Mouse (Mus musculus): ENCODE measurements around the gene Tuba8. TPM values are rescaled to one million over a fixed set of nuclear protein-coding genes. Genes with fewer than 3 reads are reported as not detected.

Tuba8 gene
- total RNA-seq (2014; rRNA removed) (0.55 and 1.9 TPM in 2 replicates), polyA plus RNA-seq (2012; rRNA removed) (1.5 and 1.6 TPM in 2 replicates)

DNA sequence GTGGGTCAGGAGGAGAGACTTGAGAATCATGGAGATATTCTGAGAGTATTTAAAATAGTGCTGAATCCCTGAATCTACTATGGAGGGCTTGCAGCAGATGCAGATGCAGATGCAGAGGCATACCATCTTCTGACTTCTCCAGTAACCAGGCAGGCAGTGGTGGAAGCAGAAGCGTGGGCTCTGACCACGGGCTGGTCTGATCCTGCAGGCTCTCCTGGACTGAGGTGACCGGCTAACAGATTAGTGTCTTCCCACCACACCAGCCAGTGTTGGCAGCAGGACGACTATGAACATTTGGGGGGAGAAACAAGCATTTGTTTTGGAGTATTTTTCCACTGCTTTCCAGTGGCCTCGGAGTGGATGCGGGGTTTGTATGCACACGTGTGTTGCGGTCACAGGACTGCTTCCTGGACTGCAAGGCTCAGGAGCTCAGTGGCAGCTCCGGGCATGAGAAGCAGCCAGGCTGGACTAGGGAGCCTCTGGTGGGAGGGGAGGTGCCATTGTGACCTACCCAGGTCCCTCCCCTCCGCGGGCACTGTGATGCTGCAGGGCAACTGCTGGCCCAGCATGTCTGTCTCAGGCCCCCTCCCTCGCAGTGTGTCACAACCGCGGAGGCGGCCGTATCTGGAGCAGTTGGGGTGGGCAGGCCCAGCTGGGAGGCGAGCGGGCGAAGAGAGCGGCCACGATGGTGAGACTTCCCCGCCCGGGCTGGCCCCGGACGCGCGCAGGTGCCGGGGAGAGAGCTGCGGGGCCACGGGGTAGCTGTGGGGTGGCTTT is at the start of gene Tuba8:
Tuba8 (plus strand) TSS at position 548 of the 777 bp plus-strand sequence.
- H3K27ac ChIP-seq (replicated peaks; ENCODE audit: insufficient read depth, low read depth, low read length): no peak within 1 kb of the TSS
- H3K36me3 ChIP-seq (ENCODE audit: control insufficient read depth, insufficient read depth, low read length): no peaks in the 10 kb centered on the region
- no peaks in the 10 kb centered on the region for H3K27me3 ChIP-seq (ENCODE audit: control insufficient read depth, insufficient read depth, low read length)
- H3K4me3 ChIP-seq (ENCODE audit: insufficient read depth, low read depth, low read length): peak within 1 kb of the TSS; percentile 42
- no peak for DNase-seq (ENCODE audit: extremely low read depth, low read depth, low spot score)
- no peak for TF ChIP-seq CTCF (IDR thresholded peaks at IDR 0.05; ENCODE audit: low read depth, low read length)
- 0 out of 2 replicates have a peak, but pooled peaks have one; percentile 6 for TF ChIP-seq POLR2A (IDR thresholded peaks at IDR 0.05; ENCODE audit: extremely low read depth, insufficient read depth, low read length)
- peak within 1 kb of the TSS; percentile 14; the same call in 1 of the 2 replicates for H3K9ac ChIP-seq (ENCODE audit: low read depth, low read length)
- peaks cover 6% of the 10 kb centered on the region for H3K4me1 ChIP-seq (ENCODE audit: control insufficient read depth, insufficient read depth, low read length)
- no peaks in the 10 kb centered on the region for H3K79me2 ChIP-seq (ENCODE audit: control insufficient read depth, insufficient read depth, low read length)
- 10% methylated on average over 30 of the region's 30 CpGs for WGBS

- Histone ChIP-seq H3K36me3 (ENCODE audit: control insufficient read depth, insufficient read depth, low read length) (no peaks in the 10 kb centered on the region), H3K4me1 (ENCODE audit: control insufficient read depth, insufficient read depth, low read length) (peaks cover 18% of the 10 kb centered on the region), H3K79me2 (ENCODE audit: control insufficient read depth, insufficient read depth, low read length) (no peaks in the 10 kb centered on the region), H3K27me3 (ENCODE audit: control insufficient read depth, insufficient read depth, low read length) (no peaks in the 10 kb centered on the region), H3K27ac (replicated peaks; ENCODE audit: insufficient read depth, low read depth, low read length) (no peak overlapping the region), H3K4me3 (ENCODE audit: insufficient read depth, low read depth, low read length) (no peak overlapping the region), H3K9ac (ENCODE audit: low read depth, low read length) (no peak overlapping the region)
- WGBS: 48% methylated on average over 12 of the region's 12 CpGs
- TF ChIP-seq POLR2A (IDR thresholded peaks at IDR 0.05; ENCODE audit: extremely low read depth, insufficient read depth, low read length) (no peak), CTCF (IDR thresholded peaks at IDR 0.05; ENCODE audit: low read depth, low read length) (no peak)
- peak; percentile 68 for DNase-seq (ENCODE audit: extremely low read depth, low read depth, low spot score)
These were observed 47.9 kb upstream of the Tuba8 start for GRCm38 (mm10) chr6:121162616-121163015.

DNA sequence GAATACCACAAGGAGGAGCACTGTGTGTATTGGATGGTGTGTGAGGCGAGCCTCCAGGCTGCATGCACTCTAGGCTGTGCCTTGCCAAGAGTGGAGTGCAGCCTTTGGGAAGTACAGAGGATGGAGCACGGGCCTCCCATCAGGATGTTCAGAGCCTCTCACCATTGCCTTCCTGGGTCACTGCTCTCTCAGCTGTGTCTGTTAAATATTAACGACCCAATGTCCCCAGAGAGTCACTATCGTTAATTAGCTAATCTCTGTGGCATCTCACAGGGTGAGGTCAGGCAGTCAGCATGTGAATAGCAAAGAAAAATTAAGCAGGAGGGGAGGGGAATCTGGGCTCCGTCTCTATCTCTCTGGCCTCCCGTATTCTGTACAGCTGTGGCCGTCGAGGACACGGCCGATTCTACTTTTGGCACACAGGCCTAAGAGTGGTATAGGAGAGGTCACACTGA is 44.4 kb upstream of the Tuba8 start:
- Histone ChIP-seq H3K27ac (replicated peaks; ENCODE audit: insufficient read depth, low read depth, low read length) (peak overlapping the region; percentile 92), H3K4me1 (ENCODE audit: control insufficient read depth, insufficient read depth, low read length) (peaks cover 27% of the 10 kb centered on the region), H3K4me3 (ENCODE audit: insufficient read depth, low read depth, low read length) (no peak overlapping the region), H3K27me3 (ENCODE audit: control insufficient read depth, insufficient read depth, low read length) (no peaks in the 10 kb centered on the region), H3K36me3 (ENCODE audit: control insufficient read depth, insufficient read depth, low read length) (no peaks in the 10 kb centered on the region), H3K79me2 (ENCODE audit: control insufficient read depth, insufficient read depth, low read length) (no peaks in the 10 kb centered on the region), H3K9ac (ENCODE audit: low read depth, low read length) (peak overlapping the region; percentile 43)
- WGBS: 19% methylated on average over 10 of the region's 10 CpGs
- peak; percentile 97 for DNase-seq (ENCODE audit: extremely low read depth, low read depth, low spot score)
- TF ChIP-seq CTCF (IDR thresholded peaks at IDR 0.05; ENCODE audit: low read depth, low read length): peak; percentile 23; the same call in 1 of the 2 replicates
- no peak for TF ChIP-seq POLR2A (IDR thresholded peaks at IDR 0.05; ENCODE audit: extremely low read depth, insufficient read depth, low read length)

DNA sequence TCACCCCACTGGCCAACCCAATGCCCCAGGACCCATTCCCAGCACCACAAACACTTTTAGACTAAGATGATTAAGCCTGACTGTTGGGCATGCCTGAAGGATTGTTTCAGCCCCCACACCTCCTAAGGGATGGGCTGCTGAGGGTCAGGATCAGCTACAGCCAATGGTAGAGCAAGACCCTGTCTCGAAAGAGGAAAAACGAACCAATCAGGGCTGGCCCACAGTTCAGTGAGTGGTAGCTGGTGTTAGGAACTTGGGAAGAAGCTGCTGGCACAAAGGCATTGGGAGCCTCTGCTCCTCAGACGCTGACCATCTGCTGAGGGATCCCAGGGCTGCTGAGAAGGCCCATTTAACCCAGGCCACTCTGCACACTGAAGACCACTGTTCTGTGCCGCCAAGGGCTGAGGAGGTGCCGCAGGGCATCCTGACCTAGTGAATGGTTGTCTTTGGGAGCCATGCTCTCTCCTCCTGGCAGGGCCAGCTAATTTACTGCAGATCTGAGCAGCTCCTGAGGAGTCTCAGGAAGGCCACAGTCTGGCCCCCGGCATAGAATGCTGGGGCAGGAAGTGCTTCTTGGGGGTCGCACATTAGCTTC is 43.0 kb upstream of the Tuba8 start:
- no peak for TF ChIP-seq POLR2A (IDR thresholded peaks at IDR 0.05; ENCODE audit: extremely low read depth, insufficient read depth, low read length)
- TF ChIP-seq CTCF (IDR thresholded peaks at IDR 0.05; ENCODE audit: low read depth, low read length): no peak
- Histone ChIP-seq H3K4me1 (ENCODE audit: control insufficient read depth, insufficient read depth, low read length) (peaks cover 32% of the 10 kb centered on the region), H3K79me2 (ENCODE audit: control insufficient read depth, insufficient read depth, low read length) (no peaks in the 10 kb centered on the region), H3K36me3 (ENCODE audit: control insufficient read depth, insufficient read depth, low read length) (no peaks in the 10 kb centered on the region), H3K27me3 (ENCODE audit: control insufficient read depth, insufficient read depth, low read length) (no peaks in the 10 kb centered on the region), H3K4me3 (ENCODE audit: insufficient read depth, low read depth, low read length) (no peak overlapping the region), H3K9ac (ENCODE audit: low read depth, low read length) (no peak overlapping the region), H3K27ac (replicated peaks; ENCODE audit: insufficient read depth, low read depth, low read length) (no peak overlapping the region)
- DNase-seq (ENCODE audit: extremely low read depth, low read depth, low spot score): no peak
- 93% methylated on average over 7 of the region's 7 CpGs for WGBS

GRCm38 (mm10) chr6:121171102-121171501 is 39.4 kb upstream of the Tuba8 start:
- DNase-seq (ENCODE audit: extremely low read depth, low read depth, low spot score): peak; percentile 90
- 17% methylated on average over 6 of the region's 6 CpGs for WGBS

More at GRCm38 (mm10) chr6:121171102-121171501, 39.4 kb upstream of the Tuba8 start:
- Histone ChIP-seq H3K27me3 (ENCODE audit: control insufficient read depth, insufficient read depth, low read length) (no peaks in the 10 kb centered on the region), H3K9ac (ENCODE audit: low read depth, low read length) (no peak overlapping the region), H3K27ac (replicated peaks; ENCODE audit: insufficient read depth, low read depth, low read length) (peak overlapping the region; percentile 63), H3K79me2 (ENCODE audit: control insufficient read depth, insufficient read depth, low read length) (no peaks in the 10 kb centered on the region), H3K4me3 (ENCODE audit: insufficient read depth, low read depth, low read length) (no peak overlapping the region), H3K36me3 (ENCODE audit: control insufficient read depth, insufficient read depth, low read length) (no peaks in the 10 kb centered on the region), H3K4me1 (ENCODE audit: control insufficient read depth, insufficient read depth, low read length) (peaks cover 26% of the 10 kb centered on the region)
- no peak for TF ChIP-seq CTCF (IDR thresholded peaks at IDR 0.05; ENCODE audit: low read depth, low read length)
- TF ChIP-seq POLR2A (IDR thresholded peaks at IDR 0.05; ENCODE audit: extremely low read depth, insufficient read depth, low read length): no peak

Data from liver, adult 2 months (tissue).